Mouse (Mus musculus) heart, adult 8-10 months (tissue): ENCODE data around the gene Gnai1. TPM values are rescaled to one million over a fixed set of nuclear protein-coding genes. Genes with fewer than 3 reads are reported as not detected.
"Not testable (repeated sequence)": the region's sequence is repeated elsewhere in the genome, so short reads cannot be mapped to it uniquely, and the experiment has no call there.

Experiments used
- DNase-seq: peaks from one replicate; pipeline ENCODE4 v3.0.0; 2022; ENCODE audit warnings: low spot score
- total RNA-seq, 4 experiments: library from RNA; stranded (reverse); gene quantifications; 2 replicates each; pipeline ENCODE4 v1.2.4; 2022

Gnai1 gene
- total RNA-seq: 1 to 10 TPM; 3.9 to 5.1 (median 4.4) TPM

DNA sequence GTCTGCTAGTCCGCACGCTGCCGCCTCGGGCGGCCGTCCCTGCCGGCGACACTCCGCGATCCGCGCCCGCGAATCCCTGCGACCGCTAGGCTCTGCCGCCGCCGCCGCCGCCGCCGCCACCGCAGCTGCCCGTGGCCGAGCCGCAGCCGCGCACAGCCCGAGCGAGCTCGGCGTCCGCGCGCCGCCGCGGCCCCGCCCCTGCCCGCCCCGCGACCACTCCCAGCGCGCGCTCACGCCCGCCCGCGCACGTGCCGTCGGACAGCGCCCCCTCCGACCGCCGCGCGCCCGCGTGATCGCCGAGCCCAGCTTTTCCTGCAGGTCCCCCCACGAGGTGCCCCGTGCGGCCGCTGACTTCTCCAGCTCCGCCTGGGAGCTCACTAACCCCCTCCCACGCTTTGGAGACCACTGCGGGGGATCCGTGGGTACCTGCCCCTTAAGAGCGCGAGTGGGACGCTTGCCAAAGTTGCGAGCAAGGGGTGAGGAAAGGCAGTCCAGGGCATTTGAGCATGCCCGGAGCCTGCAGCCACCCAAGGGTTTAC is at the start of gene Gnai1:
Gnai1 (minus strand) TSS at position 75 of the 539 bp plus-strand sequence.
- peak; percentile 17 for DNase-seq

DNA sequence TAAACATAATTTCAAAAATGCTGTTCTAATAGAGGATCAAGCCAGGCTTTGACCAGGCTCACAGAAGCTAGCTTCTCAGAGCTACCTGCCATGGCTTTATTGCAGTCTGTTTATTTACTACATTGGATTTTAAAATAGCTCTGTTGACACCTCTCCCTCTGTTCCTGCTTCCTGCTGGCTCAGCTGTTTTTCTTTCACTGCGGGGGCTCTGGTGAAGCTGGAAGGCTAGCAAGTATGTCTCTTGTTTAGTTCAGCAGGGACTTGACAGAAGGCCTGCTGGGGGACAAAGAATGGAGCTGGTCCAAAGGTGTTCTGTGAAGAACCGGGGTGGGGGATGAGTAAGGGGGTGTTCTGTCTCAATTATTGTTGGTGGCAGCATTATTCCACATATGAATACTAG is 7.7 kb upstream of the Gnai1 start:
- DNase-seq: no peak

DNA sequence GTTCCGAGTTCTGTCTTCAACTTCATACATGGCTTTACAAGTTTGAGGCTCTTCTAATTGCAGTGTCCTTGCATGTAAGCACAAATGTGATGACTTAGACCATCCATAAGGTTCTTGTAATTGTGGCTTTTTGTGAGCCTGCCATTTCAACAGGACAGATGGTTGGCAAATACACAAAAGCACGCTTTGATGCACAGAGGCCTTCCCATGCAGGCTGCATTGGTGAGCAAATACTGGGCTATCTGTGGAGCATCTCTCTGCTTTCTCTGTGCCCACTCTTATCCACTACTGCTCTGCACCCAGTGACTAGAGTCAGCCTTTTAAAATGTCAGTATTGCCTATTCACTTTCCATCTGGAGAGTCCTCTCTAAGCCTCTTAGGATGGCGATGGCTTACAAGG is 5.3 kb upstream of the Gnai1 start:
- no peak for DNase-seq

DNA sequence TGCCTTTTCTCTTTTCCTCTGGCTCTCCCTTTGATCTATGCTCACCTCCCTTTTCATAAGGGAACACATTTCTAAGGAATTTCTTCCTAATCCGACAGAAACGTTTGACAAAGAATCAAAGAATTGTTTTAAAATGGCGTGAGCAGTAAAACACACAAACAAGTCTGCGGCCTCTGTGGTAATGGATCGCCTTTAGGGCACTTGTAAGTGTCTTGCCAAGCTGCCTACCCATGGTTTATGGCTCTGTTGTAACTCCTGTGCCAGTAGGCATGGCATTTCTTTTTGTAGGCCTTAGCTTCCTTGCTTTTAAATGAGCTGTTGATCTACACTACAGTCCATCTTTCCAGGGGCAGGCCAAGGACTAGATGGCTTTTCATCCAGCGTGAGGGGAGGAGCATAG is 801 bp upstream of the Gnai1 start:
- no peak for DNase-seq

DNA sequence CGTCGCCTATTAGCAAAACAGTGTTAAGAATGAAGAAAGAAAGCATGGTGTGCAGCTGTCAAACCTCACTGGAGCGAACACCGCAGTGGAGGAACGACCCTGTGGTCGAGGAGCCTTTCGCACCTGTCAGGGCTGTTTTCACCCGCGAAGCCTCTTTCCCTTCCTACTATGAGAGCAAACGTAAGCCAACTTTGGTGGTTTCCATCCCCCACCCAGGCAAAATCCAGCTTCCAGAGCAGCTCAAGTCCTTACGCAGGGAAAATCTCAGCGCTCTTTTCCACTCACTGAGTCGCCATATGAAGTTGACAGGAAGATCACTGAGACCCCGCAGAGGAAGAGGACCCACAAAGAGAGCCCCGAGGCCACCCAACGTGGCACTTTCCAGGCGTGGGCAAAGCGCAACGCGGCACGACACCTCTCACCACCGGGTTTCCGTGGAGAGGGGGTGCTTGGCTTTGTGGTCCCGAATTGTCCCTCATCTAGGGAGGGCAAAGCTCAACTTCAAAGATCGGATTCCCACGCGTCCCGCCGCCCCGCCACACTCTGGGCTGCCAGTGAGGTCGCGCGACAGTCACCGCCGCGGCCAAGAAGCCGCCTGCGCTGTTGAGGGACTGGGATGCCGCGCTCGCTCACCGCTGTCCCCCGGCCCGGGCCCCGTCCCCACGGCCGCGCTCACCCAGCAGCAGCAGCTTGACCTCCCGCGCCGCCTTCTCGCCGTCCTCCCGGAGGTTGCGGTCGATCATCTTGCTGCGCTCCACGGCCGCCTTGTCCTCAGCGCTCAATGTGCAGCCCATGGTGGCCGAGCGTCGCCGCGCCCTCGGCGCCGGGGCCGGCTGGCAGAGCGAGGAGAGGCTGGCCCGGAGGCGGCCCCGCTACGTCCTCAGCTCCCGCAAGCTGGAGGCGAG is 527 bp downstream of the Gnai1 start:
- peak; percentile 11 for DNase-seq

DNA sequence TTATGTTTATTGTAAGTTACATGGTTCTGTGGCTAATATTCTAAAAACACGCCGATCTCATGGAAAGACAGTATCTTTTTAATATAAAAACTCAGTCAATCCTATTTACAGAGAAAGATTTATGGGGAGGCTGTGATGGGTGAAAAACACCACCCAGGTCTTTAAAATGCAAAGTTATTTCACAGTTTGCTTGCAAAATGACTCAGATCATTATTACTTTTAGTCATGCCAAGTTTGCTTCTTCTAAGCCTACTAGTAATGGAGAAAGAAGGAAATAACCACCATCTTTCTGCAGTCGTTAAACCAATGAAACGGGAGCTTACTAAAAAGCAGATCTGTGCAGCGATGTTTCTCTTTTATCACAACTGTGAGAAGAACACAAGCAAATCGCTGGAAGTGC is 1.4 kb downstream of the Gnai1 start:
- no peak for DNase-seq

DNA sequence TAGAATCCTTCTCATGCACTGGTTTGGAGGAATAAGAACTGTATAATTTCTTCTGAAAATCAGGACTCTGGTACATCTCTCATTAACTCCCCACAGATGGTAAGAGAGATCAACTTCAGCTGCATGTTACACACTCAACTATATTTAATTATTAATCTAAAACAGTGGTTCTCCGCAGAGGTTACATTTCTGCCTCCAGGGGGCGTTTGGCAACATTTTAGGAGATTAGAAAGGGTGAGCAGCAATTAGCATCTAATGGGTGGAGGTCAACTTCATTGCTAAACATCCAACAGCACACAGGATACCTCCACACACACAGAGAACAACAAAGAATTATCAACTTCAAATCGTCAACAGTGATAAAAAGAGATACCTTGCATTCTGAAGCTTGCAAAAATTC is 2.0 kb downstream of the Gnai1 start:
- DNase-seq: peak; percentile 31

DNA sequence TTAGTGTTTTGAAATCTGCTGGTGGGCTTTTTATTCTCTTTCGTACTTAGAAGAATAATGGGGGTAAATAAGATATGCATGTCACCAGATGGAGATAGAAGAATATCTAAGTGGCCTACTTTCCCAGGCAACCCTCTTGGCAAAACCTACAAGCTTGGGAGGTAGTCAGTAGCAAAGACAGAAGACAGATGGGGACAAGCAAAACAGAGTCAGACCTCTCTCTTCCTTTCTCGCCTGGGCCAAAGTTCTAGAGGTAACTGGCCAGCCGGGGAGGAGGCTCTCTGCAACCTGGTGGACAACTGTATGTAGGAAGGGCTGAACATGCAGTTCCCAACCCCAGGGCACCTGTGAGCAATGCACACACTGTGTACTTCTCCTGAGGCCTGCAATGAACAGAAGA is 12.9 kb downstream of the Gnai1 start:
- DNase-seq: no peak

DNA sequence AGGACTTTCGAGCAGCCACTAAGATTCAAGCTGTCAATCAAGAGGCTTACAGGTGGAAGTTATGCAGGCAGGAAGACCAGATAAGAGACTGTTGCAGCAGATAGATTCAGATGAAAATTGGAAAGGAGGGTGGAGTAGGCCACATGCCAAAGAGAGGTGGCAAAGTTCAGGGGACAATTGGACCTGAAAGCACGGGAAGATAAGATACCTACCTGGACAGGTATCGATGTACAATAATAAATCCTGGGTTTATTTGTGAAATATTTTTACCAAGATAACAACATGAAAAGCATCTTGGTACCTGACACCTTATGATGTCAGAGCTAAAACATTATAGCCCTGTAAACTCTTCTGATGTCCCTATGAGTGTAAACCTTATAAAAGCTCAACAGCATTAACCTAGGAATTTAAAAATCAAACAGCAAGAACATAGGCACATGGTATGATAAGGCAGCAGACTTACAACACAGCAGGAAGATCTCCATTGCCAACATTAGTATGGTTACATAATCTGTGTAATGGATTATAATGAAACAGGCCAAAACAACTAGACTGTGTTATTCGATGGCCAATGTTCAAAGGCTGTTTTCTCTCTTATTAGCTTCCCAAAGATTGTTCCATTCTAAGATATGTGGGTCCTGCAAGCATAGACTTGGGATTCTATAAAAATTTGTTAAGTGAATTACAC is 16.6 kb downstream of the Gnai1 start:
- no peak for DNase-seq

DNA sequence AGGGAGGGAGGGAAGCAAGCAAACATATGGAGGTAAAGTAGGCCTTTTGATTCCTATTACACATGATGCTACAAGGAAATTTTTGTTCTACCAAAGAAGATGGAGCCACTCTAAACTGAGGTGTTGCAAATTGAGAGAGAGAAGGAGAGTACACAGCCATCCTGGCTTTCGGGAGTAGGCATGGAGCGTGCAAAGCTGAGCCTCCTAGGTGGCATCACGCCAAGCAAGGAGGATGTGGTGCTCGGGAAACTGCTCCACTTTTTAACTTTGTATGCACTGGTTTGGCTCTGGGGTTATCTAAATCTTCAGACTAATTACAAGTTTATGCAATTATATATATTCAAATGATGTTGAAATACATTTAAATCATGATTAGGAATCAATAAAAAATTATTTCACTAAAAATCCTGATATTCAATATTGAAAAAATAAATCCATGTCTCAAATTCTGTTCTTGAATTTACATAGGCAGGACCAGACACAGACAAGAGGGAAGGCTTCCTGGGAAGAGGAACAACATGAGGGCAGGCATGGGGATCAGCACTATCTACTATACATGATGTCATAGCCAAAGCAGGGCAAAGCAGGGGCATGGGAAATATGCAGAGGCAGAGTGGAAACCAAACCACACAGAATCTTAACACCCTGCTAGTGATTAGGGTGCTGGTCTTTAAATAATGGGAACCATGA is 17.2 kb downstream of the Gnai1 start:
- no peak for DNase-seq

DNA sequence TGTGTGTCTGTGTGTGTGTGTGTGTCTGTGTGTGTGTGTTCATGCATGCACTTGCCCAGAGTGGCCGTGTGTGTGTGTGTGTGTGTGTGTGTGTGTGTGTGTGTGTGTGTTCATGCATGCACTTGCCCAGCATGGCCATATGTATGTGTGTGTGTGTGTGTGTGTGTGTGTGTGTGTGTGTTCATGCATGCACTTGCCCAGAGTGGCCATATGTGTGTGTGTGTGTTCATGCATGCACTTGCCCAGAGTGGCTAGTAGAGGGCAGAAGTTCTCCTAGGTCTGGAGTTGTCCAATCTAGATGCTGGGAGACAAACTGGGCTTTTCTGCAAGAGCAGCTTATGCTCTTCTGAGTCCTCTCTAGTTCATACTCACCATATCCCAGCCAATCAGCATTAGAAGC is 18.3 kb downstream of the Gnai1 start:
- DNase-seq: not testable (repeated sequence)

DNA sequence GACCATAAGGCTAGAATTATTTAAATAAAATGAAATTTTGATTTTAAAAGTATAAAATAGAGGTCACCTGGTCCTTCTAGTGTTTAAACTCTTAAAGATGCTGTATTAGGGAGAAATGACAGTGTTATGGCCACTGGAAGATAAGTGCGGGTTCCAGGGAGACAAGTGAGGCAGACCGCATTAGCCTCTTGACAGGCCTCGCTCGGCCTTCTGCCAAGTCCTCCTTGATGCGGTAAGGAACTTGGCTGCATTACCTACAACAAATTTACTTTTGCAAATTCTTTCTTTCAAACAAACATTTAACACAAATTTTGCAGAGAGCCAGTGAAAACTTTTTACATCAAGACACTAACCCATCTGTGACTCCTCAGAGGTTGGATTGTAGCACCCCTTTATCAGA is 27.9 kb downstream of the Gnai1 start:
- DNase-seq: no peak

DNA sequence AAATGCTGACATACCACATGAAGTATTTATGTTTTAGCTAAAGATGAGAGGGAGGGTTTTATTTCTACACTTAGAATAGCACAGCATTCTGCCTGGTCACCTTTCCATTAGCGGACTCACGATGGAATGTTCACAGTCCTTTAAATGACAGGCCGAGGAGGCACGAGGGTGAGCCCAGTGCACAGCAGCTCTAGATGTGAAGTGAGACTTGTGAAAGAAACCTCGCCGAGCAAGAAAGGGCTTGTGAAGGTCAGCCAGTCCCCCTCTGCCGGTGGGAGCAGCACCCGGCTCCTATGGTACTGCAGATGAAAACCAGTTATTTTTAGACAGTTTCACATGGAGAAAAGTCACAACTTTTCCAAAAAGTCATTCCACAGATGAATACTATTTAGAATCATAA is 29.4 kb downstream of the Gnai1 start:
- DNase-seq: no peak

DNA sequence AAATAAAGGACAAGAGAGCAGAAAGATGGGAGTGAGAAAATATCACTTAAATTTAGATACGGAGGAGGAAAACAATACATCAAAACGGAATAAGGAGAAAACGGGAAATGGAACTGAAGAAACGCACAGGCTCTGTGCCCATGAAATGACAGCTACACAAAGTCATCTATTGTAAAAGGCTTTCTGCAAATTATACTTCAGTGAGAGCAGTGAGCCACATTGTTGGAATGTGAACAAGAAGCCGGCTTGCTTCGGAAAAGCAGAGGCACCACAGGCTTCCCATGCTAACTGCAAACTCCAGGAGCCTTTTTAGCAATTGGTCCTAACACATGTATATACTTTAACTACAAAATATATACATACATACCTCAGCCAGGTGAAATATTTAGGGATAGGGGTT is 34.0 kb downstream of the Gnai1 start:
- DNase-seq: no peak

DNA sequence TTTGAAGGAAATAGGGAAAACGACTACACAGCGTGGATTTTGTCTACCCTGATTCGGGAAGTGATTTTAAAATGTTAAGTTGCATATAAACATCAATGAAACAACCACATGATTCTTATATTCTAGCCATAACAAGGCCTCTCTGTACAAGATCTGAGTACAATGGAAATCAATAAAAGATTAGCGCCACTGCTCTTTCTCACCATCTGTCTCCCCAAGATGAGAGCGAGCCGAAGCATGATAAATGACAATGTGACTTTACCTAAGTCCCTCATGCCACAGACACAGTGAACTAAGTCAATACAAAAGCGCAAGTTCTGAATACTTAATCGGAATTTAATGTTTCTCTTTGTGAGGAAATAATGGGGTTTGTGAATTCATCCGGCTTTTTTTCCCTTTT is 36.6 kb downstream of the Gnai1 start:
- DNase-seq: no peak

DNA sequence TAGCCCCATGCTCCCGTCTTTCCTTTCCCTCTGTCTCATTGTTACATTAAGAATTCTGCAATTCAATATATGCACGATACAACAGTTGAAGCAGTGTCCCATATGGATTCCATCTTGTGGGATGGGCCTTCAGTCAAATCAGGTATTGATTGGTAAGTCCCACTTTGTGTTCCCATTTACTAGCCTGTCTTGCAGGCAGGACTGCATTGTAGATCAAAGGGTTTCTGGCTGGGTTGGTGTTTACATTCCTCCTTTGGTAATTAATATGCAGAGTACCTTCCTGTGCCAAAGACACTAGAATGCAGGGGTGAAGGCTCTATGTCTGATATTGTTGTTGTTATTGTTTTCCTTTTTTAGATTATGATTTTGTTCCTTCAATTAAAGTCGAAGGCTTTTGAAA is 38.5 kb downstream of the Gnai1 start:
- no peak for DNase-seq

DNA sequence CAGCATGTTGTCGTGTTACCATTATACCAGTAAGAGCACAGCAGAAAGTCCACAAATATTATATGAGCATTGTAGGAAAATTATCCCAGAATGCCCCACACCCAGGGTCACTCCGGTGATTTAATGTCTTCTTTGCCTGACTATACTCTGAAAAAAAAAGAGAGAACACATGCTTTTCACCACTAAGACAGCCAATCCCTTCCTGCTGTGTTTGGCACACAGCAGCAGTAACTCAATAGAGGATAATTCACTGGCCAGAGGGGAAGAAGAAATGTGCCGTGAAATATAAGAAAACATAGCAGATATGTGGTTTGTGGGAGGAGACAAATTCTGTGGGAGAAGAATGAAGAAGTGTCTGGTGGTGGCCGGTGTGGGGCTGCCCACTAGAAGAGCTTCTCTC is 41.3 kb downstream of the Gnai1 start:
- no peak for DNase-seq

DNA sequence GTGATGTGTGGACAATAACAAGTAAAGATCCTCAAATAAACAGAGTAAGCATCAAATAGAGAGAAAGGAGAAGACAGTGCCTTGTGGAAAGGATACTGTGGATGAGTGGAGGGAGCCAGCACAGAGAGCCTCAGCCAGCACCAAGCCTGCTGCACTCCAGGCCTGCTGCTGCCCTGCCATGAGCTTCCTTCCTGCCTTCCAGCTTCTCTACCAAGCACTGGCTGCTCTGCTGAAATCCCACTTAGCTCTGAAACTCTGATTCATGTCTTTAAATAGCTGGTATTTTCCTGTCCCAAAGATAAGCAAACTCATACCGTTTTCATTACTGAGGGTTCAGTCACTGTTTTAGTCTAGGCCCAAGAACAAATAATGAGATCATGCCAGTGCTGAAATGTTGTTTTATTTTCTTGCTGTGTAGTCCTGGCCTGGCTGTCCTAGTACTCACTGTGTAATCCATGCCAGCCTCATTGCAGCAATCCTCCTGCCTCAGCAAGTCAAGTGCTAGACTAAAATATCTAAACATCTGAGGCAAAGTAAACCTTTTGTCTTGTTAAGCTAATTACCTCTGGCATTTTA is 52.8 kb downstream of the Gnai1 start:
- DNase-seq: no peak

DNA sequence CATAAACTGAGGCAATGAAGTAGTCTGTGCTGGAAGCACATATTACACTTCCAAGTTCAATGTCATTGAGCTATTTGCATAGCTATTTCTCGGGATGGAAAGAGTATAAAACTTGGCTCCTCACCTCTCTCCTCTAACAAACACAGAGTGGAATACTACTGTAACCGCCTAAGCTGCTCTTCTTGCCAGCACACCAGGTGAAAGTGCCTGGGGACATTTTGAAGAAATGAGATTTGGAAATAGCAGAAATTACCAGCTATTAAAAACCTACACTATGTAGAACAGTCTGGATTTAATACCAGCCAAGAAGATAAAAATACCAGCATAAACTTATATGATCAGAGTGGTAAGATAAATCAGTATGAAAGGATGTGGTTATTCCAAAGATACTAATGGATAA is 63.6 kb downstream of the Gnai1 start:
- no peak for DNase-seq

DNA sequence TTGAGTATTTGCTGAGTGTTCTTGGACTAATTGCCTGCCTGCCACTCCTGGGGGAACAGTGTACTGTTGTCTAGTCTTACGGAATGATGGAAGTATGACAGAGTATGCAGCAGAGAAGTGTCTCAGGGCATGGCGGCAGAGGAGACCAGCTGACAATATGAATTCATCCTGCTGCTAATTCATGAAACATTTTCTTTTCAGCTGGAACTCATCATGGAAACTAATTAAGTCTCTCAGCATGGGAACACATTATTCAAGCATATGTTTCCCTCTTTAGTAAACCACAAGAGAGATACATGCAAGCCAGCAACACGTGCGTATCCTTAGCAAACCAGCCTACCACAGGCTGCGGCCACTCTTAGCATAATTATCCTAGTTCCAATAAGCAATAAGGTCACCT is 67.4 kb downstream of the Gnai1 start:
- DNase-seq: no peak

DNA sequence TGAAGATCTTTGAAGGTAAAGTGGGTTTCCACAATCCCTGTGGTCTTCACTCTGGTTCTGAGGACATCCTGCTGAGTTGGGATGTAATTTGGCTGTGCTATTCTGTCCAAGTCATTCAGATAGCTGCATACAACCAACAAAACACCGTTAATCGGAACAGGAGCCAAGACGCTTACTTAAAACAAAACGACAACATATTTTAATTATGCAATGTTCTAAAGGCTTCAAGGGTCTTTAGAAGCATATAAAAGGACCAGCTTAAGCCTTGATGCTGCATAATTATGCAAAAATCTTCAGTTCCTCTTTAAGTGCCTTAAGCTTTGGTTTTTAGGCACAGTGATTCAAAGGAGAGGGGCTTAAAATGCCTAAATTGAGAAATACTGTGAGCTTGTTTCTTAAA is 70.6 kb downstream of the Gnai1 start:
- no peak for DNase-seq

DNA sequence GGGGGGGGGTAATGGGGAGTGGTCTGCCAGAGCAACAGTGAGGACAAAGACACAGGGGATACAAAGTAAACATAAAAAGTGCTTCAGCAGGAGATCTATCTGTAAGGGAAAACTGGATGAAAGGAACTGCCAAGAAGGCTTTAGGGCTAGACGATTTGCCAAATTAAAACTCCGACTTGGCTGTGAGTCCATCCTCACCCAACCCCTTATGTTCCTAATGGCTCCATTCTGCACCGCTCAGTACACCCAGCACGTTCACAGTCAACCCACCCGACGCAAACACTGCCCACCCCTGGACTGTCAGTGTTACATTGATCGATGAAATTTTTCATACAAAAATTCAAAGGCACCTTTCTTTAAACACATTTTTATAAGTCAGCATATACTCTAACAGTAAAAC is 71.5 kb downstream of the Gnai1 start:
- no peak for DNase-seq
